Mouse (Mus musculus) gastrocnemius, adult 2 months (tissue): ENCODE measurements at regions not wholly inside any gene's neighbourhood (a gene's known extent, or its start where the extent isn't known, plus 50 kb on each side); places are given as distances from the start of the nearest gene placed in this dataset.

ENCODE experiments used
- DNase-seq: peaks from one replicate; pipeline ENCODE4 v3.0.0; 2022
- H3K27ac ChIP-seq: fragments of 200-600 bp; 2 replicates; pipeline ENCODE4 v1.8.1; 2022; ENCODE audit warnings: mild to moderate bottlenecking
- H3K4me3 ChIP-seq: fragments of 200-600 bp; 2 replicates; pipeline ENCODE4 v1.8.1; 2022; ENCODE audit warnings: mild to moderate bottlenecking, moderate library complexity
- CTCF ChIP-seq: fragments of 200-600 bp; IDR thresholded peaks from 2 replicates; pipeline ENCODE4 v1.8.1; 2022; ENCODE audit warnings: antibody characterized with exemption, mild to moderate bottlenecking, moderate library complexity
- intact Hi-C: fragments of 180-260 bp; cut with DNase I; formaldehyde crosslinking; loops from one replicate; pipeline ENCODE4 v1.15.1; 2025

DNA sequence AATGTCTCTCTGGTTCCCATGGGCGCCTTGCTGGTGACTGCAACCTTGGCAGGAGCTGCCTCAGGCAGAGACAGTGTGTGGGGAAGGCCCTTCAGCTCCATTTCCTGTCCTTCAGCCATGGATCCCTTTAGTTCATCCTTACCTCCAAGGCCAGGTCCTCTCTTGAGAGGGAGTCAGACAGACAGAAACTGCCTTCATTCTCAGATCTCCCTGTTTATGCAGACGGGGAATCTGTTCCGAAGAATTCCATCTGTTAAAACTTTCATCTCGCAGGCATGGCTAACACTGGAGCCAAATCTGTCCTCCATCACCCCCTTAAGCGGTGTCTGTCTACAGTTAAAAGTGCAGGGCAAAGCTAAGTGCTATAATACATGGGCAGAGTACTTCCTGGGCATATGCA, 144.0 kb upstream of the Lnx1 start:
- TF ChIP-seq CTCF, result no peak
- no peak for DNase-seq
- no peak overlapping the region for H3K27ac ChIP-seq
- no peak overlapping the region for H3K4me3 ChIP-seq
- intact Hi-C loops, result no loop called here

DNA sequence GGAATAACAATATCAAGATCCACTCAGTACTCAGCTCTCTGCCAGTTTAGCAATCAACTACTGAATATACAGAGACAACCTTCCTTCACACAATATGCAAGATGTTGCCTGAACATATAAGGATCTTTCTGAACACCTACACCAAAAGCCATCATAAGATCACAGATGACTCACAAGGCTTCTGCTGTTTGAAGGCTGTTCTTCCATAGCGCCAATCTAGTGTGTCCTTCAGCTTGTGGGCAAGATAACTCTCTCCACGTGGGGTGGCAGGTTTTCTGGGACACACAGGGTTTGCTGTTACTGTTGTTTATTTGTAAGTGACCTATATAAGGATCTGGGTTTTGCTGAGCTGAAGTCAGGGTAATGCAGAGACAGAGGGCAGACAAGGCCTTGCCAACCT, 131.7 kb upstream of the Lnx1 start:
- Histone ChIP-seq H3K27ac (no peak overlapping the region), H3K4me3 (no peak overlapping the region)
- no peak for TF ChIP-seq CTCF
- intact Hi-C loops, result no loop called here
- no peak for DNase-seq

GRCm38 (mm10) chr5:74833887-74834286, 131.2 kb upstream of the Lnx1 start:
- Histone ChIP-seq H3K27ac (no peak overlapping the region), H3K4me3 (no peak overlapping the region)
- intact Hi-C loops, result no loop called here
- no peak for DNase-seq
- TF ChIP-seq CTCF, result no peak

GRCm38 (mm10) chr5:74832011-74832410, 129.3 kb upstream of the Lnx1 start:
- TF ChIP-seq CTCF, result no peak
- no peak for DNase-seq
- intact Hi-C loops, result no loop called here
- Histone ChIP-seq H3K27ac (no peak overlapping the region), H3K4me3 (no peak overlapping the region)

DNA sequence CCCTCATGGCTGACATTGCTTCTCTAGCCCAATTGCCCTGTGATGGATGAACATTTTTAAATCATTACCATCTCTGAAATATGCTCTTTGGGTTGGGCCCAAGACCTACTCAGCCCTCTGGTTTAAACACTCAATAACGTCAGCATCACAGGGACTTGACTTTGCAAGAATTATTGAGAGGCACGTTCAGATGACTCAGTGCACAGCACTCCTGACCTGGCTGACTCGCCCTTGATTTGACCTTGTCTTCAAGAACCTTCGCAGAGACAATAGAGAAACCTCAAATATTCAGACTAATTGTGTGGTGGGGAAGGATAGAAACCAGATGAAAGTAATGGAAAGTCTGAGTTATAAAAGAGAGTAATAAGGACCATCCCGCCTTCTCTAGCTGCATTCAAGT, 127.9 kb upstream of the Lnx1 start:
- no peak overlapping the region for H3K27ac ChIP-seq
- no peak overlapping the region for H3K4me3 ChIP-seq
- intact Hi-C loops, result no loop called here
- TF ChIP-seq CTCF, result no peak
- DNase-seq, result no peak

- no peak overlapping the region for H3K4me3 ChIP-seq
- intact Hi-C loops, result no loop called here
- TF ChIP-seq CTCF, result no peak
Observed at GRCm38 (mm10) chr5:74829003-74829402, 126.3 kb upstream of the Lnx1 start.

DNA sequence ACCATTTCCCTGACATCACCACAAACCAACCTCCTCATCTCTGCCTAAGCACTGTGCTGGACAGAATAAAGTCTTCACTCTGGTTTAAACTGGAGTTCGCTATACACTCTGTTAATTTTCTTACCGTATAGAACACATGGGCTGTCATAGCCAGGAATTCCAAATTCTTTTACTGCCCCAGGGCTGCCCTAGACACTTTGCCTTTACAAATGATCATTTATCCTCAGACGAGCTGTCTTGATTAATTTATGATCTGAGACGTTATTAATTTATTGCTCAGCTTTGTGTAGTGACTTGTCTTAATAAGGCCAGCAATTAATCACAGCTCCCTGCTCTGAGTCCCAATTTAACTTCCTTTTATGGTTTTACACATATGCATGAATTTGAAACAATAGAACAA, 125.2 kb upstream of the Lnx1 start:
- Histone ChIP-seq H3K27ac (no peak overlapping the region), H3K4me3 (no peak overlapping the region)
- no peak for DNase-seq
- intact Hi-C loops, result no loop called here
- no peak for TF ChIP-seq CTCF

More at GRCm38 (mm10) chr5:74829003-74829402, 126.3 kb upstream of the Lnx1 start:
- no peak overlapping the region for H3K27ac ChIP-seq
- DNase-seq, result no peak

- DNase-seq, result no peak
- no peak overlapping the region for H3K27ac ChIP-seq
- no peak for TF ChIP-seq CTCF
- intact Hi-C loops, result no loop called here
- H3K4me3 ChIP-seq, result no peak overlapping the region
Observed at GRCm38 (mm10) chr5:74825517-74826254, 123.0 kb upstream of the Lnx1 start.

- intact Hi-C loops, result no loop called here
- no peak for DNase-seq
- no peak for TF ChIP-seq CTCF
- Histone ChIP-seq H3K4me3 (no peak overlapping the region), H3K27ac (no peak overlapping the region)
Observed at GRCm38 (mm10) chr5:74823719-74824118, 121.0 kb upstream of the Lnx1 start.

DNA sequence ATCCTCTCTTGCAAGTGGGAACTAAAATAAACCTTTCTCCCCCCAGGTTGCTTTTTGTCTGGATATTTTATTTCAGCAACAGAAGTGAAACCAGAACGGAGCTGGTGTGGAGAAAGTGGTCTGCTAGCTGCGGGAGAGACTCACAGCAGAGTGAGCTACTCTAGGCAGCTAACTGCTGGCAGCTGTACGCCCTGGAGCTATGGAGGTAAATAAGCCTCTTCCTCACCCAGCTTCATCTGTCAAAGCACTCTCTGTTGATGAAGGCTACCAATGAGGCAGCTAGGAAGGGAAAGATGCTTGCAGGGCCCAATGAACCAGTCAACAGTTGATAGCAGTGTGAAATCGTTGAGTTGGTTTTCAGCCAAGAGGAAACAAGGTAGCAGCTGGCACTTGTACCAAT, 119.3 kb upstream of the Lnx1 start:
- no peak overlapping the region for H3K4me3 ChIP-seq
- no peak for TF ChIP-seq CTCF
- DNase-seq, result no peak
- intact Hi-C loops, result no loop called here
- no peak overlapping the region for H3K27ac ChIP-seq

GRCm38 (mm10) chr5:74816523-74816922, 113.8 kb upstream of the Lnx1 start:
- intact Hi-C loops, result no loop called here
- Histone ChIP-seq H3K4me3 (no peak overlapping the region), H3K27ac (no peak overlapping the region)
- peak; percentile 45 for DNase-seq
- TF ChIP-seq CTCF, result no peak

GRCm38 (mm10) chr5:74813396-74813795, 110.7 kb upstream of the Lnx1 start:
- Histone ChIP-seq H3K4me3 (no peak overlapping the region), H3K27ac (no peak overlapping the region)
- TF ChIP-seq CTCF, result no peak
- intact Hi-C loops, result no loop called here
- DNase-seq, result no peak

GRCm38 (mm10) chr5:74811046-74811445, 108.3 kb upstream of the Lnx1 start:
- H3K27ac ChIP-seq, result no peak overlapping the region
- H3K4me3 ChIP-seq, result no peak overlapping the region
- DNase-seq, result no peak
- no peak for TF ChIP-seq CTCF
- intact Hi-C loops, result no loop called here

- DNase-seq, result no peak
- Histone ChIP-seq H3K4me3 (no peak overlapping the region), H3K27ac (no peak overlapping the region)
- intact Hi-C loops, result no loop called here
- no peak for TF ChIP-seq CTCF
Observed at GRCm38 (mm10) chr5:74807581-74808221, 105.0 kb upstream of the Lnx1 start.
